Mouse (Mus musculus) heart, postnatal 0 days (tissue): ENCODE data around the gene Mettl8.

Source experiments
- CTCF ChIP-seq: IDR thresholded peaks from 2 replicates; pipeline ENCODE4 v1.5.1; 2016; ENCODE audit warnings: antibody characterized with exemption, control low read depth, low read depth
- EP300 ChIP-seq: IDR thresholded peaks from 2 replicates; pipeline ENCODE4 v1.6.1; 2016; ENCODE audit warnings: antibody characterized with exemption, low read depth

- TF ChIP-seq EP300: no peak
- no peak for TF ChIP-seq CTCF
Measured at GRCm38 (mm10) chr2:70998771-70999170, 56.6 kb downstream of the Mettl8 start.
